Mouse (Mus musculus) left cerebral cortex, adult 8-10 months (tissue): ENCODE measurements around the gene Ubxn1. TPM values are rescaled to one million over a fixed set of nuclear protein-coding genes. Genes with fewer than 3 reads are reported as not detected.
"Not testable (repeated sequence)": the region's sequence is repeated elsewhere in the genome, so short reads cannot be mapped to it uniquely, and the experiment has no call there.

ENCODE experiments used
- DNase-seq, 2 experiments: peaks; one replicate each; pipeline ENCODE4 v3.0.0; 2022; ENCODE audit warnings: low spot score in 2 of 2
- total RNA-seq, 4 experiments: library from RNA; stranded (reverse); gene quantifications; 2 replicates each; pipeline ENCODE4 v1.2.4; 2022

Gene Ubxn1
- 100 to 1,000 TPM; 110 to 127 (median 113) TPM for total RNA-seq

DNA sequence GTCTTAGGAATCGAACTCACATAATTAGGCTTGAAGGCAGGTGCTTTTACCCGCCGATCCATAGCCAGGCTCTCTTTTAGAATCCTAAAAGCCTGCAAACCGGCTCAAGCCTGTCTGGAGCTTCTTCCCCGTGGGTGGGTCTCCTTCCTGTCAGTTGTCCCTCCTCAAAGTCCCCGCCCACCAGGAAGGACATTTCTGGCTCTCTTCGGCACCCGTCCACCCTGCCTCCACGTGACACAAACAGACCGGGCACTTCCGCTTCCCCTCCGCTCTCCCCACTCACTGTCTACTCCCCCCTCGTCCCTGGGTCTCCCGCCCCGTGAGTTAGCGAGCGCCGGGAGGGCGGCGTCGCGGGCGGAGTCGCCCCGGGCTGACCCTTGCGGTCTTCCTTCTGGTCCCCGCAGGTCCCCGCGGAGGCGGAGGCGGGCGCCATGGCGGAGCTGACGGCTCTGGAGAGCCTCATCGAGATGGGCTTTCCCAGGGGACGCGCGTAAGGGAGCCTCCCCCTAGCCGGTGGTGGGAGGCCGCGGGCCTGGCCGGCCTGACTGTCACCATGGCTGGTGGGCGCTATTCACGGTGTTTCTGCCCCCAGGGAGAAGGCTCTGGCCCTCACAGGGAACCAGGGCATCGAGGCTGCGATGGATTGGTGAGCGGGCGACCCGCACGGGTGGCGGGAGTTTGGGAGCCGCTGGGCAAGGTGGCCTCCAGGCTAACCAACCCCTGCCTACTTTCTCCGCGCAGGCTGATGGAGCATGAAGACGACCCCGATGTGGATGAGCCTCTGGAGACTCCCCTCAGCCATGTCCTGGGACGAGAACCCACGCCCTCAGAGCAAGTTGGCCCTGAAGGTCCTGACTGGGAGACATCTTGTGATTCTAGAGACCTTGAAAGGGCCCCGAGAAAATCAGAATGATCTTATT, at the start of gene Ubxn1:
Gene Ubxn1 (plus strand): TSS at position 230 of the 920 bp plus-strand sequence.
- DNase-seq: peak; percentile 97 to 98

DNA sequence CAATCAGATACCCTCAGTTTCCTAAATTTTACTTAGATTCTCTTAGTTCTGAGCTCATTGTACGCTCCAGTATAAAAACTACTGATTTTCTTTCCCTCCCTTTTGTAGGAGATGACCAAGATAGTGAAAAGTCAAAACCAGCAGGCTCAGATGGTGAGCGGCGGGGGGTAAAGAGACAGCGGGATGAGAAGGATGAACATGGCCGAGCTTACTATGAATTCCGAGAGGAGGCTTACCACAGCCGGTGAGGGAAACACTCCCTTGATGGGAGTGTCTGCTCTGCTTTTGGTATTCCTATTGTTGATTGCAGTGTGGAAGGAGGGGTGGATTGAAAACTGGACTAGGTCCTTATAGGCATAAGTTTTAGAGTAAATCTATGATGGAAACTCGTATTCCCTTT, 48.6 kb upstream of the Ubxn1 start:
- no peak for DNase-seq

DNA sequence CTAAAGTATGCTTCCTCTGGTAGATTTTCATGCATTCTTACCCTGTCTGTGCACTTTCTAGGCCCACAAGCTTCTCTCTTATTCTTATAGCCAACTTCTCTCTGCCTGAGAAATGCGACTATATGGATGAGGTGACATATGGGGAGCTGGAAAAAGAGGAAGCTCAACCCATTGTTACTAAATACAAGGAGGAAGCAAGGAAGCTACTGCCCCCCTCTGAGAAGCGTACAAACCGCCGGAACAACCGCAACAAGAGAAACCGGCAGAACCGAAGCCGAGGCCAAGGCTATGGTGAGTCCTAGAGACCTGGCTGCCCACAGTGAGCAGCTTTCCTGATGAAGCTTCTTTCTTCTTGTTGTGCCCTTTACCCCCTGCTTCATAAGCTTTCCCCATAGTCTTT, 41.6 kb upstream of the Ubxn1 start, which contains the start of gene AC129217.1:
Gene AC129217.1 (plus strand): TSS at position 114 of the 400 bp plus-strand sequence.
- DNase-seq: no peak

DNA sequence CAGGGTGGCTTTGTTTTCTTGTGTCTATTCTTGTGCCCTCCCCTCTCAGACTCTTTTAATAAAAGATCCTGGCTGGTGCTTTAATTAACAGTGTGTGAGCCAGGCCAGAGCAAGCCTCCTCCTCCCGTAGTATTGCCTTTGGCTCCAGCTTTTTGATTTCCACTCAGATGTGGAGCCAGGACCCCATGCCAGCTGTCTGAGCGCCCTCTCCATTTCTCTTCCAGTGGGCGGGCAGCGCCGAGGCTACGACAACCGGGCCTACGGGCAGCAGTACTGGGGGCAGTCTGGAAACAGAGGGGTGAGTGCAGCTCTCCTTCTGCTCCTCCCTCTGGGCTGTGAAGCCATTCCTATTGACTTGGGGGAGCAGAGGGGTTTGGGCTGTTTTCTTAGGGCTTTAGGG, 40.6 kb upstream of the Ubxn1 start:
- DNase-seq: no peak

DNA sequence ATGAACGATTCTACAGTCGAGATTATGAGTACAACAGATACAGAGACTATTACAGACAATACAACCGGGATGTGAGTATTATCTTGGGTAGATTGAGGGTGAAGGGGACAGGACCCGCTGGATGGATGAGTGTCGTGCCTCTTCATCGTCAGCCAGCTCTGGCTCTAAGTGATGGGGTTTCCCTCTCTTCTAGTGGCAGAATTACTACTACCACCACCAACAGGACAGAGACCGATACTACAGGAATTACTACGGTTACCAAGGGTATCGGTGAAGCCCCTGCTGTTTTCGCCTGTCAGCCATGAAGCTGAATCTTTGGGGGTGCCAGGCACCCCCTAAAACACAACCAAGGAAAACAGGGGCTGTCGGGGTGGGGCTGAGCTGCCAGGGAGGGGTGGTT, 40.0 kb upstream of the Ubxn1 start:
- DNase-seq: no peak

DNA sequence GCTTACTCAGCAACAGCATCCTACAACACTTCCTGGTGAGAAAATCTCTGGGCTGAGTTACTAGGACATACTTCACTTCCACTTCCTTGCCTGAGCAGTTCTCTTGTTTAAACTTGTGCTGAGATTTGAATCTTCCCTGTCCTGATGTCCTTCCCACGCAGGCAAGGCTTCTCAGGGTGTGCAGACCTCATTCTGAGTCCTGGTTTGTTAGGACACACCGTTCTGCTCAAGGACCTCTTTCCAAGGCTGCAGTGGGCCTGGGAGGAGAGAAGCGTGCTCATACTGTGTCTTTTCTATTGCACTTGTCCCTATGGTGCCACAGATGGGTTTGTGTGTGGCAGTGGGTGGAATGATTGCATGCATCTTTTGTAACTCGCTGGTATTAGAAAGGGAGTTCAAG, 38.3 kb upstream of the Ubxn1 start:
- no peak for DNase-seq

DNA sequence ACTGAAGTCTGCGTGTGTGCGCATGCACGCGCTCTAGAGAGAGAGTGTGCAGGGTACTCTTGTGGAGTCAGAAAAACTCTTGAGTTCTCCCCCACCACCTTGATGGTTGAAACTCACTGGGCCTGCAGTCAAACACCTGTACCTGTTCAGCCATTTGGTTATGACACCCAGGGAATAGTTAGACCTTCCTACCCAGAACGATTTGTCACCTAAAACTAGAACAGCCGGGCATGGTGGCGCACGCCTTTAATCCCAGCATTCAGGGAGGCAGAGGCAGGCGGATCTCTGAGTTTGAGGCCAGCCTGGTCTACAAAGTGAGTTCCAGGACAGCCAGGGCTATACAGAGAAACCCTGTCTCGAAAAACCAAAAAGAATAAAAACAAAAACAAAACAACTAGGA, 35.0 kb upstream of the Ubxn1 start:
- not testable (repeated sequence) for DNase-seq

DNA sequence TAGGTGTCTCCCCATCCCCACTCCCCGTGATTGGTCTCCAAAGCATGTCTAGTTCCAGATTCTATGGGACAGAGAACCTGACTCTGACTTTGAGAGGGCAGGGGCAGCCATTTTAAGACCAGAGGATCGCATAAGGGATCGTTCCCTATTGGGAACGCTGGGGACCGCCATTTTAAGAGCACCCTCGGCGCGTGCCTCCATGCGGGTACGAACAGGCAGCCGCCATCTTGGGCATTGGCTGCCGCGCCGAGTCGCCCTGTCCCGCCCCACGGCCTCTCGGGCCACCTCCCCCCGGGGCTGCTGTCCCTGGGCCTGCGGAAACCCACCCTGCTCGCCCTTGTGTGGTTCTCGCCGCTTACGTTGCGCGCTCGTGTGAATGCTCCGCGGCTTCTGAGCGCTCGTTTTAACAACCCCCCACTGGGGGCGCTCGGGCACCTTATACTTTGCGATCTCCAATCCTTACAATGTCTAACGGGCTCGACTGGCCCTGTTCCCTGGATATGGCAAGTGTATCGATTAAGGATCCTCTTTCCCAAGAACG, 34.0 kb upstream of the Ubxn1 start, which contains the start of gene Bscl2:
Gene Bscl2 (plus strand): TSS at position 217 of the 541 bp plus-strand sequence.
- DNase-seq: peak; percentile 77 to 88

DNA sequence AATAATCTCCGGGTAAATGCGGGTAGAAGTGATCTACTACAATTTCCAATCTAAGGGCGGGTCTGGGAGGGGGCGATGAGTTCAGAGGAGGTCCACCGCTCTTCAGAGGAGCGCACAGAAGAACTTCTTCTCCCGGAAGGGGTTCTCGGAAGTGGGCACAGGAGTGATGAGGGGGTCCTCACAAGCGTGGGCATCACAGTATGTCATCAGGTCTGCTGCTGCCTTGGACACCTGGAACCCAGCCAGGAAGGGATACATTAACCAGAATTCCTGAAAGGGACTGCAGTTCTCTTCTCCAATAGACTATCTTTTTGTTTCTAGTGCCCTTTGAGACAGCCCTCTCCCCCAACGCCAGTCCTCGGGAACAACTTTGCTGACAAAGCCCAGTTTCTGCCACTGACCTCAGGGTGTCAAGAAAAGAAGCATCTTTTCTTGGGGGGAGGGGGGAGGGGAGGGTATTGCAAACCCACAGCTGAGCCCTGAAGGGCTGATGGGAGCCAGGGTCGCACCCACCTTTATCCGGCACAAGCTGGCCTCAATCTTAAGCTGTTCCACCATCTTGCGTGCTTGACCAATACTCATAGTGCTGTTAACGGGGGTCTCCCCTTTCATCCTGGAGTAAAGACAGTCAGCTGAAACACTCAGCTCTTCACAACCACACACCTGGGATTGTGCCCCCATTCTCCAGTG, 33.1 kb upstream of the Ubxn1 start:
- DNase-seq: peak in 1 of 2 experiments; percentile 52

DNA sequence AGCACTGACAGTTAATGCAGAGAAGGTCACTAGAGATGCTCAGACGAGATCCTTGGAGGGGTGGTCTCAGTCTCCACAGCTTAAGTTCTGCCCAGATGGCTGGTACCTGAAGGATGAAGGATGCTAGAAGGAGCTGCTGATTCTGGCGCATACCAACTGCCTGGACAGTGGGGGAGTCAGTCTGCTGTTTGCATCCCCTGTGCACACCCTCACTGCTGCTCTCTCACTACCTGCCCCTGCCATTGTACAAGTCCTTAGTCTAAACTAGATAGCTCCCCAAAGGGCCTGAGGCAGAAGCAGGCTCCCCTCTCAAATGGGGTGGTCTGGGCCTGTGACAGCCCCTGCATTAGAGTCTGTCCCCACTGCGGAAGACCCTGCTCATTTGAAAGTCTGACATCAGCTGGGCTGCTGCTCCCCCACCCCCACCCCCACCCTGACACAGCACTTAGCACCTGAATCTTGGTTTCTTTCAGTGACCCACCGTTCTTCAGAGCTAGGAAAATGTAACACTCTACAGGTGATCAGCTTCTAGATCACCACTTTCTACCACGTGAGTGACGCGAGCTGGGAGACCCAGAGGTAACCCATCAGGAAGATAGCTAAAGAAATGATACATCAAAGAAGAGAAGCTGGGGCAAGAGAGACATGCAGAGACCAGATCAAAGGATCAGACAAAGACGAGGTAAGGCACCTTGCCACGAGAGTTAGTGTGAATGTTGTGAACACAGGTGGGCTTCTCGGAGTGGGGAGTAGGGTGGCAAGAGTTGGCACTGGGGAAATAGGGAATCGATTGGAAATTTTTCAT, 32.0 kb upstream of the Ubxn1 start, which contains the start of gene Gng3:
Gene Gng3 (minus strand): TSS at position 92 of the 805 bp plus-strand sequence.
- peak; percentile 81 to 90 for DNase-seq

DNA sequence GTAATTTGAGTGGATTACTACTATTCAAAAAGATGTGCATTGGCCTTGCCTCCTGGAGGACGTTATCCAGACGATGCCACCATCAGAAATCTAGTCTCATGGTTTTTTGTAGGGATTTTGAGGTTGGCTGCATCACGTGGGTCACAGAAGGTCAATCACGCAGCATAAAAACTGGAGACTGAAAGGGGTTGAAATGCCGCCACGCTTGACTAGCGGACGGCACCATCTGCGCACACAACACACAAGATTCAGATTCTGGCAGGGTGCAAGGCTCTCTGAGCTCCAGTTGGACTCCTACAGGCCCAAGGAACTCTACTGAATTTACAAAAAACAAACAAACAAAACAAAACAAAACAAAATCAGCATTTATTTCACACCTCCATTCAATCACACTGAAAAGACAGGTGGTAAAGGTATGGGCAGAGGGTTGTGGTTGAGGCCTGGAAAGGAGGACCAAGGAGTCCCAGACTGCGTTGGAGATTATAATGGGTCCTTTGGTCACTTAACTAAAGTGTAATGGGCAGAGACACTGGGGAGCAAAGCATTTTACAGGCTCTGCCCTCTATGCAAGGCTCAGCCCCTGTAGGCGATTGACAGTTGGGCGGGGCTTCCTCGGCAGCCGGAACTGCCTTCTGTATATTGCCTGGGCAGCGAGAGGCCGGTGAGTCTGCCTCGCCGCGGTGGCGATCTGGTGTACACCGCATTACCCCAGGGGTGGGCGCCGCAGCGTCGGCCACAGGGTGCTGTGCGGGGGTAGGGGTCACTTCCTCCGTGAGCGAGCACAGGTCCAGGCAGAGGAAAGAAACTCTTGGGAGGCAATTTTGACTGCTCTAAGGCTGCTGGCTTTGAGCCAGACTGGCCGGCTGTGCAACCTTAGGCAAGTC, 31.1 kb upstream of the Ubxn1 start:
- peak; percentile 39 to 69 for DNase-seq

DNA sequence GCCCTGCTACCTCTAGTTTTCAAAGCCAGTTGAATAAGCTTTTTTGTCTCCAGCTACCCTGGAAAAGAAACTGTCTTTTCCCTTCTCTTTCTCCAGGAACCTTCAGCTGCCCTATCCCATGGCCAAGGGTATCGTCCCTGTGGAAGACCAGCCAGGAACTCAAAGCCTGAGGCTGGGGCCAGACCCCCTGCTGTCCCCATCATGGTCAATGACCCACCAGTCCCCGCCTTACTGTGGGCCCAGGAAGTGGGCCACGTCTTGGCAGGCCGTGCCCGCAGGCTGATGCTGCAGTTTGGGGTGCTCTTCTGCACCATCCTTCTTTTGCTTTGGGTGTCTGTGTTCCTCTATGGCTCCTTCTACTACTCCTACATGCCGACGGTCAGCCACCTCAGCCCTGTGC, 30.3 kb upstream of the Ubxn1 start:
- DNase-seq: no peak

DNA sequence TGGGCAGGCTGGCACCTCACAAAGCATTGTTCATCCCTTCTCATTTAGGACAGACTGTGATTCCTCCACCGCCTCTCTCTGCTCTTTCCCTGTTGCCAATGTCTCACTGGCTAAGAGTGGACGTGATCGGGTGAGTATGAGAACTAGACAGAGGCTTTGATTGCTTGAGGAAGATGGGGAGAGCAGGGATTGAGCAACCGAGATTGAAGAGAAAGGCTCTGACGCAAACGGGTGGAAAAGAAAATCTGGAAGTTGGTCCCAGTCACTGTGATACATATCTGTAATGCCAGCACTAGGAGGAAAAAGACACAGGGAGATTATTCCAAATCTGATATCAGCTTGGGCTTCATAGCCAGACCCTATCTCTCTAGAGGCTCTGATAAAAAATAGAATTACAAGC, 28.3 kb upstream of the Ubxn1 start:
- no peak for DNase-seq

DNA sequence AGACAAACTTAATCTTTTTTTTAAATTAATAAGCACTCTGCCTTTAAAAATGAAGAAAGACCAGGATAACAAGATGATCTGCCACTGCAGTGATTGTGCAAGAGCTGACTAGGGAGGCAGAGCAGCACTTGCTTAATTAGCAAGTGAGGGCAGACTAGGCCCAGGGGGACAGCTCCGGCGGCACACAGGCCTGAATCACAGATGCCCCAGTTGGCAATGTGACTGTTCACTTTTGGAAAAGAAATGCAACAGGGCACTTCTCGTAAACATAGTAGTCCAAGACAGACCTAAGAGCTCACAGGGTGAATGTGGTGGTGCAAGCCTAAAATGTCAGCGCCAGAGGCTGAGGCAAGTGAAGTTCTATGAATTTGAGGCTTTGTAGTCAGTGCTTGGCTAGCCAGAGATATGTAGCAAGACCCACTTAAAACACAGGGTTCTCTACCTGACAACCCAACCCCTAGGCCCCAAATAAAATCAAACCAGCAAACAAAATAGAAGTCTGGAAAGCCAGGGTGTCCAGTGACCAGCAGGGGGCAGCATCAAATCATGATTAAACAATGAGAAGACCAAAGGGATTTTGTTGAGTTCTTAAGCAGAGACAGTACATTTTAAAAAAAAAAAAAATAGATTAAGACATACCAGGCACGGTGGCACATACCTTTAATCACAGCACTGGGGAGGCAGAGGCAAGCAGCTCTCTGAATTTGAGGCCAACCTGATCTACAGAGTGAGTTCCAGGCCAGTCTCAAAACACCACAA, 26.7 kb upstream of the Ubxn1 start:
- DNase-seq: no peak

DNA sequence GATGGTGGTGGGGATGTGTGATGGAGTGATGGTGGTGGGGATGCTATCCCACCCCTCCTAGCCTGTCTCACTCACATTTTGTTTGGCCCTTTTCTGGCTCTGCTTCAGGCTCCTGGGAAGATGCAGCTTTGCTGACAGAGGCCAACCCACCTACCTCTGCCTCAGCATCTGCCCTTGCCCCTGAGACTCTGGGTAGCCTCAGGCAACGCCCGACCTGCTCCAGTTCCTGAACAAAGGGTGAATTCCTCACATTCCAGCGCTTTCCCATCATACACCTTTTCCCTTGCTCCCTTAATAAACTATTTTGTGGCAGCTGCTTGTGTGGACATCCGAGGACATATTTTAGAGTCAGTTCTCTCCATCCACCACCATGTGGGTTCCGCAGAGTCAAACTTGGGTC, 22.9 kb upstream of the Ubxn1 start:
- DNase-seq: no peak

DNA sequence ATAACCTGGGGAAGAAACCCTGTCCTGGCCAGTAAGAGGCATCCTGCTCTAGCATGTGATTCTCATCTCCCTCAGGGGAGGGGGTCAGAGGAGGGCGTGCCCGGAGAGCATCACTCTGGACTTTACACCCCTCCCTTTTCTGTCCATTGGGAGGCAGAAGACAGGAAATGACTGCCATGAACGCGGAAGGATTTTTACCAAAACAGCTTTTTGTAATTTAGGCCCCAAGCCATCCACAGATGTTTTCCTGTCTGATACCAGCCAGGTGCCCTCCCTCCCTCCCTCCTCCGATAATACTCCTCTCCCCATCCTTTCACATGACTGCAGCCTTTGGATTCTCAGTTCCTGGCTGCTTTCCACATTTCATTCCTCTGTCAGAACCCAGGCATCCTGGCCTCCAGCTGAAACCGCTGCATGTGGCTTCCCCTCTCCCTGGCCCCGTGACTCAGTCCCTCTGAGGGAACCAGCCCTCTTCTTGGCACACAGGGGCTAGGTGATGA, 20.8 kb upstream of the Ubxn1 start, which contains the start of gene Lrrn4cl:
Gene Lrrn4cl (plus strand): TSS at position 367 of the 500 bp plus-strand sequence.
- DNase-seq: no peak

DNA sequence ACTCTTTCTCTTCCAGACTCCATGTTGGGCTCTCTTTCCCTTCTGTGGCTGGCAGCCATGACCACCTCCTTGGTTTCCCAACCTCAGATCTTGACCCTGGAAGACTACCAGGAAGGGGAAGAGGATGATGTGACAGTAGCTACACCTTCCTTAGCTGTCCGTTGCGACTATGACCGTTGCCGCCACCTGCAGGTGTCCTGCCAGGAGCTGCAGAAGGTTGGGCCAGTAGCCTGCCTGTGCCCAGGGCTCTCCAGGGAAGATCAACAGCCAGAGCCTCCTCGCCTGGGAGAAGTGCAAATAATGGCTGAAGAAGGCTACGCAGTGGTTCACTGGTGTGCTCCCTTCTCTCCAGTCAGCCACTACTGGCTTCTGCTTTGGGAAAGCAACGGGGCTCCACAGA, 19.7 kb upstream of the Ubxn1 start:
- DNase-seq: no peak

DNA sequence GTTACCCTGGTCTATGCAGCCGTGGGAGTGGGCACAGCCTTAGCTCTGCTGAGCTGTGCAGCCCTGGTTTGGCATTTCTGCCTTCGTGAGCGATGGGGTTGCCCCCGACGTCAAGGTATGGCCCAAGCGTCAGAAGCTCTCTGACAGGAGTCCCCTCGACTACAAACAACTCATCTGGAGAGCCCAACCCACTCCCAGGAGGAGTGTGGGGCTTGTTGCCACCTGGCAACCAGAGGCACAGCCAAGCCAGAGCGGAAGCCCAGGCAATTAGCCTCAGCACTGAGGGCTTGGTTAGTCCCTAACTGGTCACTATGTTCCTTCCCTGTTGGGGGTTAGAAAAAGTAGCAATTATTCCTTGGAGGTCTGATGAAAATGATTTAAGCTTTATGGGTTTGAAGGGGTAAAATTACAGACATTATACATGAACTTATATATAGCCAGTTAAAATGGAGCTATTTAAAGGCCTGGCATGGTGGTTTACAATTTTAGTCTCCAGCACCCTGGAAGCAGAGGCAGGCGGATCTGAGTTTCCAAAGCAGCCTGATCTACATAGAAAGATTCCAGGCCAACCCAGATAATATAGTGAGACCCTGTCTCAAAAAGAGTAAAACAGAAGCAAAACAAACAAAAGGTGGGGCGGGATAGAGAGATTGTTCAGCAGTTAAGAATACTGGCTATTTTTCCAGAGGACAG, 18.9 kb upstream of the Ubxn1 start:
- DNase-seq: no peak

DNA sequence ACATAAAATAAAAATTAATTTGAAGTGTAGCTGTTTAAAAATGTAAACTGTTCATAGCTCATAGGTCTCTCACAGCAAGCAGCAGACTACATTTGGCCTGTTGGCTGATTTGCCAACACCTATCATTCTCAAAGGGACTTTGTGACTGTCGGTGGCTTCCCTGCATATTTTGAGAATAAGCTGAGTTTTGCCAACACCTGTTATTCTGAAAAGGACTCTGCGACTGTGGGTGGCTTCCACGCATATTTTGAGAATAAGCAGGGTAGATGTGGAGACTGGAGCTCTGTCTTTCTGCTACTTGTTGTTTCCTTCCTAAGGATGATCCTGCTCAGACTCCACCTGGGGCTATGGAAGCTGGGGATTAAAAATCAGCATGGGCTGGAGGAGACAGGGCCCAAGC, 18.2 kb upstream of the Ubxn1 start:
- no peak for DNase-seq
